Mouse (Mus musculus) NIH3T3 (cell line): Measurements from ENCODE around the gene Afp.

ENCODE experiments used
- DNase-seq: peaks from one replicate; pipeline ENCODE4 v3.0.0-alpha.2; 2012; ENCODE audit warnings: low read depth

Afp gene

DNA sequence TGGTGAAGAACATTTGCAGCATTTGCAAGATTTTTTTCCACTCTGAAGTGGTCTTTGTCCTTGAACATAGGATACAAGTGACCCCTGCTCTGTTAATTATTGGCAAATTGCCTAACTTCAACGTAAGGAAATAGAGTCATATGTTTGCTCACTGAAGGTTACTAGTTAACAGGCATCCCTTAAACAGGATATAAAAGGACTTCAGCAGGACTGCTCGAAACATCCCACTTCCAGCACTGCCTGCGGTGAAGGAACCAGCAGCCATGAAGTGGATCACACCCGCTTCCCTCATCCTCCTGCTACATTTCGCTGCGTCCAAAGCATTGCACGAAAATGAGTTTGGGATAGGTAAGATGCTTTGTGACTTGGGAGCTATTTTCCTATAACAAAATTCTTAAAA is at the start of gene Afp:
Gene Afp (plus strand): TSS at position 220 of the 400 bp plus-strand sequence.
- no peak for DNase-seq

DNA sequence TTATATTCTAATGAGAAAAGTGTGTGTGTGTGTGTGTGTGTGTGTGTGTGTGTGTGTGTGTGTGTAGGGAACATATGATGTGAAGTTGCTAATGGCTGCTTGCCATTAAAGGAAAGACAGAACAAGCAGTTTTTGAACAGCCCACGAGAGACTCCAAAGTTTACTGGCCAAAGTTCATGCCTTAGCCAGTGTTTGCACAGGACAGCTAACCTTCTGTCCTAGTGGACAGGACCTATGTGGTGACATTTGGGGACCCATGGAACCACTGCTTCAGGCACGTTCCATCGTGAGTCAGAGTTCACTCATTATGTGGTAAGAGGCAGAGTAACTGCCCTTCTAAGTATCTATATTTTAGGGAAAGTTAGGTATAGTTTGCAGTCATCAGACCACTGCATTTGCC is 43.0 kb upstream of the Afp start:
- DNase-seq = no peak

DNA sequence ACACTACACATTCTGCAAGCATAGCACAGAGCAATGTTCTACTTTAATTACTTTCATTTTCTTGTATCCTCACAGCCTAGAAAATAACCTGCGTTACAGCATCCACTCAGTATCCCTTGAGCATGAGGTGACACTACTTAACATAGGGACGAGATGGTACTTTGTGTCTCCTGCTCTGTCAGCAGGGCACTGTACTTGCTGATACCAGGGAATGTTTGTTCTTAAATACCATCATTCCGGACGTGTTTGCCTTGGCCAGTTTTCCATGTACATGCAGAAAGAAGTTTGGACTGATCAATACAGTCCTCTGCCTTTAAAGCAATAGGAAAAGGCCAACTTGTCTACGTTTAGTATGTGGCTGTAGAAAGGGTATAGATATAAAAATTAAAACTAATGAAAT is 40.6 kb upstream of the Afp start:
- DNase-seq = no peak

DNA sequence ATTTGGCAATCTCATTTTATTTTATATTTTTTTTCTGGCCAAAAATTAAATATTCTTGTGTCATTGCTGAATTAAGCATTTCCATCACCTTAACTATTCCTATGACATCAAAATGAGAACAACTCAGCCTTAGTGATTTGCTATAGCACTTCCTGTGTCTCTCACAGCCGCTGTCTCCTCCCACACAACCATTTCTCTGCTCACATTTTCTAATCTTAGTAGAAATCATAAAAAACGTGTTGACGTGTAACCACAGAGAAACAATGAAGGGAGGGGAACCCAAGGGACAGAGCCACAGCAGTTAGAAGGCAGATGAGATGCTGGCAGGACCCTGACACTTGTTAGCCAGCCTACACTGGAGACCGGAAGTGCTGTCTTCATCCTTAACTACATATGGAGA is 37.8 kb upstream of the Afp start:
- DNase-seq = no peak

DNA sequence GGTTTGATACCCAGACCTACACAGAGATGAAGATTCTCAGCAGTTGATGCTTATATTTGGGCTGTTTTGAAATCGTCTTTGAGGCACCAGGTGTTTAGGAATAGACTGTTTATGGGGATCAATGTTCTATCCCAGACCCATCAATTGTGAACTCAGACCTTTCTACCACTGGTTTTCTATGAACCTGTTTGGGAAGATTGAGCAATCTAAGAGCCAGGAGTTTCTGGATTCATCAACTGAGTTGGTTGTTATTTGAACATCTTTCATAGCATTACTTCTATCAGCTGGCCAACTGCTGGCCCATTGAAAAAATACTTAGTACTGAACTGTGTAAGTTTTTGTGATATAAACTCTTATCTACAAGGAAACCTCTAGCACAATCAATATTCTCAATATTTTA is 33.3 kb upstream of the Afp start:
- no peak for DNase-seq

DNA sequence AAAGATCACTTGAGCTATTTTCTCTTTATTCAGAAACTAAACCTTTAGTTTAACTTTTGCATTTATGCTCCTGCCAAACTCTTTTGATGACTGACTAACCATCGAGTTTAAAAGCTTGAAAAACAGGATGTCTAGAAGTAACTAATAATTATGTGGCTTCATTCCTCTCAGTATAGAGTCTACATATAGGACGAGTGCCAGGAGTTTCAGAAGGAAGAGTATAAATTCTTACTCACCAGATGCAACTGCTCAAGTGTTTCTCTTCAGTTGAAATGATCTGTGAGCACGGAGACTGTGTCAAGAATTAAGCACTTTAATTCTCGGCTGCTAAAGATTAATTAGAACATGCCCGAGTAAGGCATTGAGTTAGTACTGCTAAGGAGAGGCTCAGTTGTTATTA is 31.8 kb upstream of the Afp start:
- DNase-seq = no peak

DNA sequence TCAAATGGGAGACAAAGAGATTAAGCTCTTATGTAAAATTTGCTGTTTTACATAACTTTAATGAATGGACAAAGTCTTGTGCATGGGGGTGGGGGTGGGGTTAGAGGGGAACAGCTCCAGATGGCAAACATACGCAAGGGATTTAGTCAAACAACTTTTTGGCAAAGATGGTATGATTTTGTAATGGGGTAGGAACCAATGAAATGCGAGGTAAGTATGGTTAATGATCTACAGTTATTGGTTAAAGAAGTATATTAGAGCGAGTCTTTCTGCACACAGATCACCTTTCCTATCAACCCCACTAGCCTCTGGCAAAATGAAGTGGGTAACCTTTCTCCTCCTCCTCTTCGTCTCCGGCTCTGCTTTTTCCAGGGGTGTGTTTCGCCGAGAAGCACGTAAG is 29.9 kb upstream of the Afp start, which contains the start of gene Alb:
Gene Alb (plus strand): TSS at position 279 of the 400 bp plus-strand sequence.
- no peak for DNase-seq

DNA sequence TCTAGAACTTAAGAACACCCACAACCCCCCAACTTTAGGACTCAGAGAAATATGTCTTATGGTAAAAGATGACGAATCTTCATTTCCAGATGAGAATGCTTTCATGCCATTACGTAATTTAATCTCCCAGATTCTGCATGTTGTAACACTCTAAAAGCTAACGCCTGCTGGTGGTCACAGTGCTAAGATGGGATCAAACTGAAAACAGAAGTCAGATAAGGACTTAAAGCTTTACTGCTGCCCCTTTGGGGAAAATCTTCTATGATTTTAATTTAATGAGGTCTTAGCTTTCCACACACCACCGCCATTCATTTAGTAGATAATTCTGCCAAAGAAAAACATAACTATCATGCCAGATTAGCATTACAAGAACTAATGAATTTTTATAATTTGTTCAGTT is 23.7 kb upstream of the Afp start:
- DNase-seq = peak; percentile 11

DNA sequence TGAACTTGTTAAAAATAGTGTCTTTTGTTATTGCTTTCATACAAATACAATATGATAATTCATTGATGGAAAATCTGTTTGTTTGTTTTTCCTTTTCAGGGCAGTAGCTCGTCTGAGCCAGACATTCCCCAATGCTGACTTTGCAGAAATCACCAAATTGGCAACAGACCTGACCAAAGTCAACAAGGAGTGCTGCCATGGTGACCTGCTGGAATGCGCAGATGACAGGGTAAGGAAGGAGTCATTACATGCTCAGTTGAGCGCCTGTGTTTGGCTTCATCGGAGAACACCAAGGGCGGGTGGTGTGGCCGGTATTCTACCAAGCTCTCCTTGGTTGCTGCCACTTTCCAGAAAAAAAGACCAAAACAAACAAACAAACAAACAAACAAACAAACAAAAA is 23.3 kb upstream of the Afp start:
- peak; percentile 14 for DNase-seq

DNA sequence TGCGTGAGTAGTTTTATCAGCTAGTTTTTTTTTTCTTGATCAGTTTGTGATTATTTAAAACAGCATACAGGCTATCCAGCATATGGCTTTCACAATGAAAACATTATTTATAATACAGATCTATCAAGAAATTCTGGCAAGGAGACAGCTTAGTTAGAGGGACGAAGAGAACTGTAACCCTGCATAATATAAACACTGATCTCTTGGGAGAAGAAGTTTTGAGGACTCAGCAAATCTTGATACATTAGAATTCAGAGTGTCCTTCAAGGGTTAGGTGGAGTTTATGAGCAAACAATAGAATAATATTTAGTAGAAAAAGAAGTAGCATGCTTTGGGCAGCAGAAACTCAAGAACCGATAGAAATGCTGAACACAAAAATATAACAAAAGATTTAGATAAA is 19.7 kb upstream of the Afp start:
- no peak for DNase-seq

DNA sequence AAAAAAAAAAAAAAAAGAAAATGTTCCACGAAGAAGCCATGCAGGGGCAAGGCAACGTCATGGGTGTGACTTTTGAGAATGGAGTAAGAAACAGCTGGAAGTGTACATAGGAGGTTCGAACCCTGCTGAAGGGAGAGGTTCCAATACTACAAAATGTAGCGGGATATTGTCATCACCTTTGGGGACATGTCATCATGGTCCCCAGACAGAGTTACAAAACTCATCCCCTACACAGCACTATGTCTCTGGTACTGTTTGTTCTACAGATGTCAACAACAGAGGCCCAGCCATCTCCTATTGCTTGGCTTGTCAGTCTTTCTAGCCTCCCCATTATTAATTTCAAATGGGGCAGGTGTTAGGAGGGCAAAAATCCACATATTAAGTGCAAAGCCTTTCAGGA is 16.6 kb upstream of the Afp start:
- DNase-seq = no peak

DNA sequence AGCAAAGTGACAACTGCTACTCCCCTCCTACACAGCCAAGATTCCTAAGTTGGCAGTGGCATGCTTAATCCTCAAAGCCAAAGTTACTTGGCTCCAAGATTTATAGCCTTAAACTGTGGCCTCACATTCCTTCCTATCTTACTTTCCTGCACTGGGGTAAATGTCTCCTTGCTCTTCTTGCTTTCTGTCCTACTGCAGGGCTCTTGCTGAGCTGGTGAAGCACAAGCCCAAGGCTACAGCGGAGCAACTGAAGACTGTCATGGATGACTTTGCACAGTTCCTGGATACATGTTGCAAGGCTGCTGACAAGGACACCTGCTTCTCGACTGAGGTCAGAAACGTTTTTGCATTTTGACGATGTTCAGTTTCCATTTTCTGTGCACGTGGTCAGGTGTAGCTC is 16.2 kb upstream of the Afp start:
- no peak for DNase-seq

DNA sequence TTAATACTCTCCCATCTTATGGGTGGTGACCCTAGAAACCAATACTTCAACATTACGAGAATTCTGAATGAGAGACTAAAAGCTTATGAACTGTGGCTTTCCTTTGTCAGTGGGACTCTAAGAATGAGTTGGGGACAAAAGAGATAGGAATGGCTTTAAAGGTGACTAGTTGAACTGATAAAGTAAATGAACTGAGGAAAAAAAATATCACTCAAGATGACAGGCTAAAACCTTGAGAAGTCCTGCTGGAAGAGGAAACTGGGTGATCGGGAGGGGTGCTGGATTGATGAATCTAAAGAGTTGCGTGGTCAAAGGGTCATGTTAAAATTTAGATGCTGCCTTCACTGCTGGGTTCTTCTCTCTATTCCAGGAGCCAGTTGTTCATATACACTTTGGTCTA is 13.8 kb upstream of the Afp start:
- no peak for DNase-seq

DNA sequence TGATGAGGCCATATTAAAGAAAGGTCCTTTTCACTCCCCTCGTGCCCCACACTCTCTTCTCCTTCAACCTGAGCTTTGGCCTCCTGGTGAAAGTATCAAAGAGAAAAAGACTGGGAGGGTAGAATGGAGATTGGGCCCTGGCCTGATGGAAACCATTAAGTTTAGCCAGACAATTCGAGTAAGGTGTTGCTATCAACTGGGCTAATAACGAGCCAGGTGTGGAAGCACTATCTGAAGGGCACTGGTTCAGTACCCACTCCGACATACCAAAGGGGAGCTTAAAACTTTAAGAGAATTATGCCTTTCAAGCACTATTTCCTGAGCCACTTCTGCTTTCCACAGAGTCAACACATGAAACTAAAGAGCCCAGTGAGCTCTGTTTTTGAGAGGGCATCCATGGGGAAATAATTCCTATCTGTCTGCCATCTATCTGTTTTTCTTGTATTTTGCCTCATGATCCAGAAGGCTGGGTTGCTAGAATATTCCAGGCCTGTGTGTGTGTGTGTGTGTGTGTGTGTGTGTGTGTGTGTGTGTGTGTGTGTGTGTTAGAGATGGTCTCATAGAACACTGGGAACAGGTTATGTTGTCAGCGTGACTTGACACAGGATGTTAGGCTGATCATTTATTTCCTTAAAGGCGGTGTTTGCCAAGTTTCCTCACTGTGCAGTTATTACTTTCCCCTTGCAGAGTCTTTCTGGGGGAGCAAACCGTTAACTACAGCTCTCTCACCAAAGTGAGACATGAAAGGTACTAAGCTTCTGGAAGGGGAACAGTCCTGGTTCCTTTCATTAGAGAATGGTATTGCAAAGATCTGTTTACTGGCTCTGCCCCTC is 13.0 kb upstream of the Afp start:
- DNase-seq = no peak

DNA sequence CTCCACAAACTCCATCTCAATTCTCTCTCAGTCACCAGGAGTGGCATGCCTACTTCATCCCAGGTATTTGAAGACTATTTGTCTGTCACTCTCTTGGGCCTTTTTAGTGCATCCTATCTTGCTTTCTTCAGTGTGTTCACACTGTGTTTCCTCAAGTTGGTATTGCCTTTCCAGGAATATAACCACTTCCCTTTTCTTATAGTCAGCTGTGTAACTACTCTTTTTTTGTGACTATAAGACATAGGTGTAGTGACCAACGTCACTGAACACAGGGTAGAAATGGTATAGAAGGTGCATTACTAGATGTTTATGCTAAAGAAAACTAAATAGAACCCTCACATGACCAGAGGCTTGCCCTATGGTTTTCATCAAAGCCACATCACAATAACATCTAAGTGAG is 11.7 kb upstream of the Afp start:
- DNase-seq = no peak

DNA sequence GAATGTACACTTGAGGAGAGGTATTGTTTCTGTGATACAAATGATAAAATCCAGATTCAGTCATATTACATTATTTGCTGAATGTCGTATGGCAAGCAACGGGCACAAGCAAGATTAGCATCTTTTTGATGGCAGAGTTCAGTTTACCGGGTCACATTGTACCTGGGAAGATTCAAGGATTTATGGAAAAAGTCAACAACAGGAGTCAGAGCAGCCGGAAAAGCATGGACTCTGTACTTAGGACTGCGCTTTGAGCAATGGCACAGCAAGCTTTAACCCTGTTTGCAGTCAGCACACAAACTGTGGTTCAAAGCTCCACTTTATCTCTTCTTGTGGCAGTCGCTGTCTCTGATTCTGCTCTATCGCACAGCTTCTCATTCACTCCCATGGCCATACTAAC is 4.9 kb upstream of the Afp start:
- no peak for DNase-seq

DNA sequence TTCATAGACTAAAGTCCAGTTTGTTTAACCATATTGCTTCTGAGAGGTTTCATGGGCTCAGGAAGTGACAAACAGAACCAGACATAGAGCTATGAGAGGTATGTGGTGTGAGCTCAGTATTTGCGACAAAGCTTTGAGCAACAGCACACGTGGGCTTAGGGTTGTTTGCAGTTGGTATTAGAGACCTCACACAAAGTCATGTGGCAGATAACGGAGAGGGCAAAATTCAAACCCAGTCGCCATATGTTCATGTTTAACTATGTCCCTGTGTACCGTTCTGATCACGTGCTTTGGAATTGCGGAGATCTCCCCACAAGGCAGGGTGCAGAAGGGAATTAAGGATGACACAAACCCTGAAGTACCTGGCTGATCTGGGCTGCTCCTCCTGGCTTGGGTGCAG is 2.2 kb upstream of the Afp start:
- no peak for DNase-seq

DNA sequence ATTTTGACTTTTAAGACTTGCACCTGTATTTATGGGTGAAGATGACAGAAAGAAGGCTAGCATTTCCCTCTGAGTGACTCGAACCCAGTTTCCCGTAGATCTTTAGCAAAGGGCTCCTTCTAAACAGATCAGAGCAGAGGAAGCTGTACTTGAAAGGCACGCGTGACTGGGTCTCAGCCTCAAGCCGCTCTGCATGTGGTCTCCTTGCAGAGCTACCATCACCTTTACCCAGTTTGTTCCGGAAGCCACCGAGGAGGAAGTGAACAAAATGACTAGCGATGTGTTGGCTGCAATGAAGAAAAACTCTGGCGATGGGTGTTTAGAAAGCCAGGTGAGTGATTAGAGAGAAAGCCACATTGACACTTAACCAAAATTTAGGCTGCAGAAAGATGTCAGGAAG is 1.9 kb downstream of the Afp start:
- DNase-seq = no peak

DNA sequence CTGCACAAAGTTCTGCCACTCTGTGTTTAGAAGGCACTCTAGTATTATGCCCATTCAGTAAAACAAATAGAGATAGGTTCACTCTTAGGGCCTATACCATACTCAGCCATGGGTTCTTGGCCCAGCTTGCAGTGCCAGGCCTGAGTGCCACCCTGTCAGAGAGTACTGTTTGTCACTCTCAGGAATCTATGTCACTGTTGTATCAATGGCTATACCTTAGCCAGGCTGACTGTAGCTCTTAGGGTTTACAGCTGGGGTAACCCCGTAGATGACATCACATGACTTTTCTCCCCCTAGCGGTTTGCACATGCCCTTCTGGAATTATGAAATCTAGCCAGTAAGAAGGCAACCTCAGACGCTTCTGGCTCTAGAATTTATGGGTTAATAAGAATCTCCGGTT is 3.8 kb downstream of the Afp start:
- no peak for DNase-seq

DNA sequence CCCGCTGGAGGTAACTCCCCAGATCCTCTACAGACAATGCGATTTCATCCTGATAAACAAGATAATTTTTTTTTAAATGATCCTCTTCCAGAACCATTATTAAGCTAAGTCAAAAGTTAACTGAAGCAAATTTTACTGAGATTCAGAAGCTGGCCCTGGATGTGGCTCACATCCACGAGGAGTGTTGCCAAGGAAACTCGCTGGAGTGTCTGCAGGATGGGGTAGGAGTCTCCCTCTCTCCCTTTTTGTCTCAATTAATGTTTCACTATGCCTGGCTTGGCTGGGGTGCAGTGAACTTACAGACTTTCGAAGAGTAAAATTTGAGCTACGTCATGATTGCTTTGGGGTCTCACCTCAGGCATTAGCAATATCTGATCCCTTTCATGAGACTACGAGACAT is 9.0 kb downstream of the Afp start:
- DNase-seq = no peak

DNA sequence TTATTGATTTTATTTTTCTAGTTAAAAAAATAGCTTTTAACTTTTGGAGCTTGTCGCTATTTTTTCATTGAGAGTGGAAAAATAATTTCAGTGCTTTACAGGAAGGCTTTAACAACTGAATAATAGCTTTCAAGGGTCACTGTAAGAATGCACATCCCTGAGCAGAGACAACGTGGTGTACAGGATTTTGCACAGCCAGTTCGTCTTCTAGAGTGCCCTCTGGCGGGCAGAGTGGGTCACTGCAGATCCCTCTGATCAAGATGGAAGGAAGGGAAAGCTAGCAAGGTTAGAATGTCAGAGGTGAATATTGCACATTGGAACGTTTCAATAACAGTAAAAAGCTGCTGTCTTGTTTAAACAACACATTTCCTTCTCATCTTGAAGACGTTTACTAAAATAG is 10.2 kb downstream of the Afp start:
- peak; percentile 85 for DNase-seq

DNA sequence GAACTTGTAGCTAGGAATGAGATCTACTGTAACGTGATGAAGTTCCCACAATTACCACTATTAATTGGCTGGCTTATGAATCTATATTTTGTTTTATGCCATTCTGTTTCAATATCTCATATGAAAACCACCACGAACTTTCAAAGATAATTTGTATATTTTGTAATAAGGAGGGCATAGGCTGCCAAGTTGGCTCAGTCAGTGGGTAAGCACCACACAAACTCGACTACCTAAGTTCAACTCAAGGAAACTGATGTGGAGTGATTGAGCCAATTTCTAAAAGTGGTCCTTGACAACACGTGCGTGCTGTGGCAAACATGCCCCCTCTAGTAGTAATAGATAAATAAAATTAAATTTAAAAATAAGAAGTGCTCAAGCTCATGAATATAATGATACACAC is 11.2 kb downstream of the Afp start:
- DNase-seq = no peak

DNA sequence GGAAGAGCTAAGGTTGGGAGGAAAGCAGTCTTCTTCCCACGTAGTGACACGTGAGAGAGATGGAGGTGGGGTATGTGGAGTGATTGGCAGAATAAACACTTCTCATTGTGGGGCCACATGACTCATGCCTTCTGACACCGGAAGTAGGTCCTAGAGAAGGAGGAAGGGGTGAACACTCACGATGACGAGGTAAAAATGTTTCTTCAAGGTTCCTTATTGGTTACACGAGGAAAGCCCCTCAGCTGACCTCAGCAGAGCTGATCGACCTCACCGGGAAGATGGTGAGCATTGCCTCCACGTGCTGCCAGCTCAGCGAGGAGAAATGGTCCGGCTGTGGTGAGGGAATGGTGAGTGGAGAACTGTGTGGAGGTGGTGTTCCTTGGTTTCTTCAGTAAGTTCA is 14.2 kb downstream of the Afp start:
- no peak for DNase-seq

DNA sequence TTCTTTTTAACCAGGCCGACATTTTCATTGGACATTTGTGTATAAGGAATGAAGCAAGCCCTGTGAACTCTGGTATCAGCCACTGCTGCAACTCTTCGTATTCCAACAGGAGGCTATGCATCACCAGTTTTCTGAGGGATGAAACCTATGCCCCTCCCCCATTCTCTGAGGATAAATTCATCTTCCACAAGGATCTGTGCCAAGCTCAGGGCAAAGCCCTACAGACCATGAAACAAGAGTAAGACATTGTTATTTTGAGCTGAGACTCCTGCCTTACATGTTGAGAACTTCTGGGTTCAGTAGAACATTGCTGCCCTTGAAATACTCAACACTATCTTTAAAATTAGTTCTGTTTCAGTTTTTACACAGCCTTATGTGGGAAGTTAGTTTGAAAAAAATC is 16.0 kb downstream of the Afp start:
- DNase-seq = peak; percentile 5
